Mouse (Mus musculus): ENCODE measurements around the gene Tanc1. TPM values are rescaled to one million over a fixed set of nuclear protein-coding genes. Genes with fewer than 3 reads are reported as not detected.

The Tanc1 gene
- total RNA-seq, 2 experiments from 2014 or later = 16.4 to 21.1 TPM

GRCm38 (mm10) chr2:59648444-59648843 is 36.6 kb downstream of the Tanc1 start:
- no peak for DNase-seq

- DNase-seq = no peak
These were observed 40.0 kb downstream of the Tanc1 start for GRCm38 (mm10) chr2:59651801-59652200.

- no peak for DNase-seq
These were observed 40.9 kb downstream of the Tanc1 start for GRCm38 (mm10) chr2:59652702-59653101.

GRCm38 (mm10) chr2:59653306-59654165 is 41.7 kb downstream of the Tanc1 start:
- no peak for DNase-seq

GRCm38 (mm10) chr2:59655471-59655870 is 43.6 kb downstream of the Tanc1 start:
- DNase-seq = no peak

- DNase-seq = no peak
These were observed 44.8 kb downstream of the Tanc1 start for GRCm38 (mm10) chr2:59656680-59657079.

GRCm38 (mm10) chr2:59659686-59660085 is 47.8 kb downstream of the Tanc1 start:
- no peak for DNase-seq

- no peak for DNase-seq
These were observed 49.3 kb downstream of the Tanc1 start for GRCm38 (mm10) chr2:59660891-59661805.

- no peak for DNase-seq
These were observed 53.1 kb downstream of the Tanc1 start for GRCm38 (mm10) chr2:59664803-59665567.

GRCm38 (mm10) chr2:59666533-59666932 is 54.7 kb downstream of the Tanc1 start:
- DNase-seq = no peak

- peak; percentile 85 to 86 for DNase-seq
These were observed 58.5 kb downstream of the Tanc1 start for GRCm38 (mm10) chr2:59670087-59671060.

GRCm38 (mm10) chr2:59671671-59672070 is 59.8 kb downstream of the Tanc1 start:
- DNase-seq = no peak

GRCm38 (mm10) chr2:59672086-59672485 is 60.2 kb downstream of the Tanc1 start:
- no peak for DNase-seq

GRCm38 (mm10) chr2:59672686-59673085 is 60.8 kb downstream of the Tanc1 start:
- no peak for DNase-seq

- DNase-seq = no peak
These were observed 61.5 kb downstream of the Tanc1 start for GRCm38 (mm10) chr2:59673351-59673750.

- no peak for DNase-seq
These were observed 62.0 kb downstream of the Tanc1 start for GRCm38 (mm10) chr2:59673877-59674276.

- peak in 1 of 2 experiments; percentile 22 for DNase-seq
These were observed 63.6 kb downstream of the Tanc1 start for GRCm38 (mm10) chr2:59675270-59675995.

GRCm38 (mm10) chr2:59676041-59676440 is 64.2 kb downstream of the Tanc1 start:
- no peak for DNase-seq

GRCm38 (mm10) chr2:59676442-59676841 is 64.6 kb downstream of the Tanc1 start:
- DNase-seq = peak; percentile 26 to 27

GRCm38 (mm10) chr2:59679424-59680020 is 67.7 kb downstream of the Tanc1 start:
- DNase-seq = no peak

Measured in adrenal gland, postnatal 36 days (tissue).